Mouse (Mus musculus) G1E (cell line): ENCODE data around the gene 9130409I23Rik. TPM values are rescaled to one million over a fixed set of nuclear protein-coding genes. Genes with fewer than 3 reads are reported as not detected.

Experiments used
- ATAC-seq: 2 replicates; pipeline ENCODE4 v1.8.0; 2016; ENCODE audit warnings: mild to moderate bottlenecking; ENCODE audit not compliant: insufficient number of reproducible peaks, poor library complexity, low FRiP score, severe bottlenecking; ENCODE audit errors: extremely low read depth
- DNase-seq: peaks from one replicate; pipeline ENCODE4 v3.0.0; 2012; ENCODE audit warnings: low spot score
- H3K27me3 ChIP-seq: 2 replicates; pipeline ENCODE4 v1.6.1; 2012; ENCODE audit warnings: mild to moderate bottlenecking, low read length, inconsistent platforms; ENCODE audit not compliant: insufficient read depth
- H3K36me3 ChIP-seq: replicated peaks from 2 replicates; pipeline ENCODE3; 2012; ENCODE audit warnings: mild to moderate bottlenecking, inconsistent platforms
- H3K4me1 ChIP-seq: 2 replicates; pipeline ENCODE4 v1.6.1; 2012; ENCODE audit warnings: low read depth, low read length, inconsistent platforms, mixed read lengths; ENCODE audit not compliant: insufficient read depth
- H3K4me3 ChIP-seq: 2 replicates; pipeline ENCODE4 v1.5.1; 2012; ENCODE audit warnings: low read depth, mild to moderate bottlenecking, inconsistent platforms, low read length, moderate library complexity, mixed read lengths
- H3K9me3 ChIP-seq: replicated peaks from 2 replicates; pipeline ENCODE4 v1.6.1; 2012; ENCODE audit warnings: inconsistent platforms
- CTCF ChIP-seq: IDR thresholded peaks from 2 replicates; pipeline ENCODE4 v1.5.1; 2012; ENCODE audit warnings: low read depth, low read length, inconsistent platforms, mixed read lengths
- GATA1 ChIP-seq: IDR thresholded peaks from 2 replicates; pipeline ENCODE4 v1.6.1; 2012; ENCODE audit warnings: borderline replicate concordance, low read length, inconsistent platforms, mixed read lengths
- GATA2 ChIP-seq: IDR thresholded peaks from 2 replicates; pipeline ENCODE4 v1.6.1; 2012; ENCODE audit warnings: low read depth, low read length, inconsistent platforms, borderline replicate concordance
- POLR2AphosphoS5 ChIP-seq: IDR thresholded peaks from 2 replicates; pipeline ENCODE4 v1.6.1; 2012; ENCODE audit warnings: low read depth, low read length, inconsistent platforms; ENCODE audit not compliant: insufficient replicate concordance
- TAL1 ChIP-seq: conservative IDR thresholded peaks from 2 replicates; pipeline ENCODE4 v1.6.1; 2012; ENCODE audit warnings: low read depth, low read length, inconsistent platforms, mixed read lengths
- polyA plus RNA-seq: library from polyadenylated mRNA; stranded (reverse); fragments of >175 nt; gene quantifications from 2 replicates; pipeline ENCODE4 v1.2.3, GENCODE M21; 2012
- total RNA-seq, 2 experiments: library from RNA; stranded (forward) in 1 of 2; stranded (reverse) in 1 of 2; fragments of 200-1000 nt in 1 of 2; fragments of >200 nt in 1 of 2; fragmentation: Nextera tagmentation in 1 of 2; gene quantifications; 2 replicates each; pipeline ENCODE4 v1.2.3; 2014 to 2017

The 9130409I23Rik gene
- total and polyA plus RNA-seq, 3 experiments = 0.05 TPM; not detected in 2

- H3K9me3 ChIP-seq = peaks cover 4% of the 10 kb centered on the region; the same call in 1 of the 2 replicates
- peaks cover 9% of the 10 kb centered on the region for H3K27me3 ChIP-seq
- DNase-seq (no peak), ATAC-seq (no peak)
- H3K4me3 ChIP-seq = no peak overlapping the region
- H3K4me1 ChIP-seq = no peaks in the 10 kb centered on the region
- no peak for TF ChIP-seq GATA1
- TF ChIP-seq TAL1 = no peak
- TF ChIP-seq POLR2AphosphoS5 = no peak
- TF ChIP-seq GATA2 = no peak
- no peak for TF ChIP-seq CTCF
- H3K36me3 ChIP-seq = no peaks in the 10 kb centered on the region
Measured at GRCm38 (mm10) chr1:181052898-181053297, 1.9 kb downstream of the 9130409I23Rik start.

DNA sequence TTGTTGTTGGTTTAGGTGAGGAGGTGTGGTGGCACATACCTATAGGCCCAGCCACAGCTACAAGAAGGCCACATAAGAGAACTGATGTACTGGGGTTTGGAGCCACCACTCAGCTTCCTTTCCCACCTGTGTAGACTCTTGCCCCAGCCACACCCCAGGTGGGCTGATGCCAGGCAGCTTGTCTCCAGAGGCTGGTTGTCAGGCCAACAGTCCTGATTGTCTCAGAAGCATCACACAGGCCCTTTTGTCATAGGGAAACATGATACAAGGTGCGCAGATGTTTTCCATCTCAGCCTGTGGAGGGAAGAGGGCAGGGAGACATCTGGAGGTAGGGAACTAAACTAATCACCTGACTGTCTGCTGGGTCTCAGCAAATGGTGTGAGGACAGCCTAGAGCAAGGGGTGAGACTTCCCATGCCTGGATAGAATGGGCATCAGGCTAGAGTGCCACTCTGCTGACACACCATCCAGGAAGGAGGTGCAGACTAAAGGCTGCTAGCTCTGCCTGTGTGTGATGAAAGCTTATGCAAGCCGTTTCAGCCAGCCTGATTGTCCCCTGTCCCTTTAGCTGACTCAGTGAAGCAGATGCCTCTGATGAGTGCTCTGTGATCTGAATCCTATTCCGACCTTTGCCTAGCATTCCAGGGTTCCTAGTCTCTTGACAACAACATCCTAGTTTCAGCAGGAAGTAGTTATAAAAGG lies 10.9 kb downstream of the 9130409I23Rik start:
- Histone ChIP-seq H3K27me3 (peaks cover 19% of the 10 kb centered on the region), H3K4me1 (no peaks in the 10 kb centered on the region), H3K9me3 (peaks cover 4% of the 10 kb centered on the region; the same call in 1 of the 2 replicates), H3K4me3 (no peak overlapping the region), H3K36me3 (no peaks in the 10 kb centered on the region)
- ATAC-seq (no peak), DNase-seq (no peak)
- no peak for TF ChIP-seq GATA1
- no peak for TF ChIP-seq CTCF
- TF ChIP-seq GATA2 = no peak
- TF ChIP-seq TAL1 = no peak
- no peak for TF ChIP-seq POLR2AphosphoS5

- H3K9me3 ChIP-seq = no peaks in the 10 kb centered on the region
- H3K4me3 ChIP-seq = no peak overlapping the region
- H3K36me3 ChIP-seq = no peaks in the 10 kb centered on the region
- no peak for DNase-seq
- no peak for TF ChIP-seq CTCF
- no peak for TF ChIP-seq GATA1
- TF ChIP-seq GATA2 = no peak
- TF ChIP-seq POLR2AphosphoS5 = no peak
- TF ChIP-seq TAL1 = no peak
- peaks cover 3% of the 10 kb centered on the region for H3K4me1 ChIP-seq
- ATAC-seq = no peak
- peaks cover 24% of the 10 kb centered on the region for H3K27me3 ChIP-seq
Measured at GRCm38 (mm10) chr1:181063991-181064390, 13.0 kb downstream of the 9130409I23Rik start.

GRCm38 (mm10) chr1:181064648-181065047 lies 13.6 kb downstream of the 9130409I23Rik start:
- TF ChIP-seq CTCF (no peak), GATA2 (no peak), TAL1 (no peak), POLR2AphosphoS5 (no peak), GATA1 (no peak)
- H3K4me3 ChIP-seq = no peak overlapping the region
- H3K9me3 ChIP-seq = no peaks in the 10 kb centered on the region
- H3K36me3 ChIP-seq = no peaks in the 10 kb centered on the region
- no peak for DNase-seq
- no peak for ATAC-seq
- H3K27me3 ChIP-seq = peaks cover 23% of the 10 kb centered on the region
- peaks cover 3% of the 10 kb centered on the region for H3K4me1 ChIP-seq

- Histone ChIP-seq H3K36me3 (no peaks in the 10 kb centered on the region), H3K4me1 (peaks cover 3% of the 10 kb centered on the region), H3K9me3 (no peaks in the 10 kb centered on the region), H3K4me3 (no peak overlapping the region), H3K27me3 (peaks cover 29% of the 10 kb centered on the region)
- no peak for ATAC-seq
- TF ChIP-seq POLR2AphosphoS5 (no peak), GATA2 (no peak), CTCF (no peak), GATA1 (no peak), TAL1 (no peak)
- no peak for DNase-seq
Measured at GRCm38 (mm10) chr1:181068344-181068743, 17.3 kb downstream of the 9130409I23Rik start.

GRCm38 (mm10) chr1:181069671-181070070 lies 18.6 kb downstream of the 9130409I23Rik start:
- Histone ChIP-seq H3K36me3 (no peaks in the 10 kb centered on the region), H3K4me1 (peaks cover 3% of the 10 kb centered on the region), H3K4me3 (no peak overlapping the region), H3K27me3 (peaks cover 29% of the 10 kb centered on the region), H3K9me3 (no peaks in the 10 kb centered on the region)
- TF ChIP-seq POLR2AphosphoS5 (no peak), GATA2 (no peak), TAL1 (no peak), GATA1 (no peak), CTCF (no peak)
- DNase-seq = no peak
- no peak for ATAC-seq
